ENCODE assay signal across 15 mouse cellular contexts in genomic region chr6:111446228-111446627, GRCm38 (mm10).
"Had no signal": no experiment of that assay in that cellular context is flagged by ENCODE, and none has a peak within 500 bp of the region (broad histone marks: within the 10 kb centered on the region; RNA-seq: fewer than 3 reads in every experiment).

No protein-coding gene starts in this region.

- DNase-seq: lung, adult 18-20 months; lung, embryonic 14.5 days; lung, postnatal 10 days; lung, postnatal 4 days; midbrain, embryonic 14.5 days; right cerebral cortex, postnatal 14 days; thymus, adult 2 months; thymus, postnatal 14 days; thymus, postnatal 36 days had no signal

- H3K27me3 ChIP-seq: midbrain, embryonic 12.5 days; neural tube, embryonic 12.5 days; stomach, embryonic 15.5 days had no signal

- H3K27ac ChIP-seq: midbrain, embryonic 10.5 days; midbrain, embryonic 12.5 days; neural tube, embryonic 12.5 days; stomach, embryonic 15.5 days; stomach, postnatal 0 days had no signal

- H3K9me3 ChIP-seq: midbrain, embryonic 10.5 days; midbrain, embryonic 12.5 days; neural tube, embryonic 12.5 days; stomach, embryonic 15.5 days had no signal

- H3K9ac ChIP-seq: lung, embryonic 14.5 days; midbrain, embryonic 12.5 days; neural tube, embryonic 12.5 days; stomach, embryonic 15.5 days had no signal

- H3K36me3 ChIP-seq: midbrain, embryonic 10.5 days; midbrain, embryonic 12.5 days; neural tube, embryonic 12.5 days; stomach, embryonic 15.5 days had no signal

- H3K4me1 ChIP-seq: neural tube, embryonic 12.5 days; stomach, embryonic 15.5 days had no signal

- H3K4me3 ChIP-seq: midbrain, embryonic 10.5 days; midbrain, embryonic 12.5 days; myocyte; neural tube, embryonic 12.5 days; stomach, embryonic 15.5 days had no signal
